Mouse (Mus musculus) intestine, postnatal 0 days (tissue): ENCODE results near the gene Gm16253. TPM values are rescaled to one million over a fixed set of nuclear protein-coding genes. Genes with fewer than 3 reads are reported as not detected.

Experiments
- ATAC-seq: fragments of 200-750 bp; cut with Nextera tagmentation; 2 replicates; pipeline ENCODE4 v1.8.0; 2017; ENCODE audit warnings: mild to moderate bottlenecking, moderate TSS enrichment, moderate library complexity
- H3K27ac ChIP-seq: fragments of 300-500 bp; sonication (generic); 2 replicates; pipeline ENCODE4 v1.5.1; 2014; ENCODE audit warnings: mild to moderate bottlenecking, low read depth, low read length, moderate library complexity
- H3K27me3 ChIP-seq: fragments of 300-500 bp; sonication (generic); replicated peaks from 2 replicates; pipeline ENCODE4 v1.6.1; 2014; ENCODE audit warnings: low read length, mixed read lengths; ENCODE audit not compliant: control insufficient read depth, insufficient read depth
- H3K36me3 ChIP-seq: fragments of 300-500 bp; sonication (generic); 2 replicates; pipeline ENCODE4 v1.6.1; 2014; ENCODE audit warnings: mild to moderate bottlenecking, moderate library complexity; ENCODE audit not compliant: control insufficient read depth, insufficient read depth
- H3K4me1 ChIP-seq: fragments of 300-500 bp; sonication (generic); replicated peaks from 2 replicates; pipeline ENCODE4 v1.6.1; 2014; ENCODE audit warnings: antibody characterized with exemption, low read length, mixed read lengths; ENCODE audit not compliant: control insufficient read depth, insufficient read depth
- H3K4me2 ChIP-seq: fragments of 300-500 bp; sonication (generic); replicated peaks from 2 replicates; pipeline ENCODE4 v1.6.1; 2014; ENCODE audit warnings: low read depth, mild to moderate bottlenecking, moderate library complexity
- H3K4me3 ChIP-seq: fragments of 300-500 bp; sonication (generic); 2 replicates; pipeline ENCODE4 v1.5.1; 2014; ENCODE audit warnings: low read depth, low read length
- H3K9ac ChIP-seq: fragments of 300-500 bp; sonication (generic); 2 replicates; pipeline ENCODE4 v1.6.1; 2014; ENCODE audit warnings: mild to moderate bottlenecking, low read depth, low read length
- H3K9me3 ChIP-seq: fragments of 300-500 bp; sonication (generic); 2 replicates; pipeline ENCODE4 v1.6.1; 2016; ENCODE audit warnings: mixed run types; ENCODE audit not compliant: control insufficient read depth
- CTCF ChIP-seq: sonication (generic); IDR thresholded peaks from 2 replicates; pipeline ENCODE4 v1.5.1; 2016; ENCODE audit warnings: low read depth, mild to moderate bottlenecking, control low read depth, antibody characterized with exemption, moderate library complexity
- WGBS: fragments of 180-500 bp; shearing (Covaris S2); extraction: QIAGEN DNeasy Blood & Tissue Kit; methylation state at CpG from one replicate; pipeline ENCODE4 v1.1.7; 2014; 5-methylcytosine and 5-hydroxymethylcytosine counted together
- polyA plus RNA-seq: library from polyadenylated mRNA; unstranded; fragments of >200 nt; fragmentation: Nextera tagmentation; extraction: Ambion mirVana; gene quantifications from 2 replicates; pipeline ENCODE4 v1.2.1, GENCODE M21; 2015

Gm16253 gene
- polyA plus RNA-seq, 1 experiment from 2014 or later, result 0.31 TPM

- no peak for ATAC-seq
- 96% methylated on average over 4 of the region's 4 CpGs for WGBS
- Histone ChIP-seq H3K27ac (no peak overlapping the region), H3K36me3 (peaks cover 29% of the 10 kb centered on the region), H3K9ac (no peak overlapping the region), H3K4me1 (no peaks in the 10 kb centered on the region), H3K4me2 (no peak overlapping the region), H3K4me3 (no peak overlapping the region), H3K27me3 (no peaks in the 10 kb centered on the region), H3K9me3 (no peaks in the 10 kb centered on the region)
- TF ChIP-seq CTCF, result no peak
Observed at GRCm38 (mm10) chr3:96623201-96623600, 46.4 kb downstream of the Gm16253 start.

DNA sequence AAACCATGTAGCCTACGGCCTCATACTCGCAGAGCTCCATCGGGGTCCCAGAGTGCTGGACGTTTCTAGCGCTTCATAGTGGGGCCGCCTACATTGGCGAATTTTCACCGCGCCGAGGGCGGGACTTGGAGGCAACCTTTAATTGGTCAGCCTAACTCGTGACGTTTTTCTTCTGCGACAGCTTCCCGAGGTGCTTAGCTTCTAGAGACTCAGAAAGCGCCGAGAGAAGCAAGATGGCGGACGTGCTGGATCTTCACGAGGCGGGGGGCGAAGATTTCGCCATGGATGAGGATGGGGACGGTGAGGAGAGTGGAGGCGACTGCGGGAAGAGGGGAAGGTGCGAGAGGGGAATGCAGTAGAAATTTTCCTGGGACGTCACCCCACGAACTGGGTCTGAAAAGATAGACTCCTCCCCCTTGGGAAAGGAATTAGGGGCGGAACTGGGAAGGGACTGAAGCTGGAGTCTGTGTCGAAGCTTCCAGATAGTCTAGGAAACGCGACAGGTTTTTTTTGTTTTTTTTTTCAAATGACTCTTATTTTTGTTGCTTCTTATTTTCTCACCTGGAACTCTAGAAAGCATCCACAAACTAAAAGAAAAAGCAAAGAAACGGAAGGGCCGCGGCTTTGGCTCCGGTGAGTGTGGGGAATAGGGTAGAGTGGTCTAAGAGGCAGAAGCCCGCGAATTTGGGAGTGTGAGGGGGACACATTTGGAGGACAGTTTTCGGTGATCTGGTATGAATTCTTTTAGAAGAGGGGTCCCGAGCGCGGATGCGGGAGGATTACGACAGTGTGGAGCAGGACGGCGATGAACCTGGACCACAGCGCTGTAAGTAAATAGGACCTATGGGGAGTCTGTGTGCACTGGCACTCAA is 53.2 kb downstream of the Gm16253 start, which contains the start of gene Rbm8a:
Gene Rbm8a, plus strand, starts transcription at position 205 of the 872 bp plus-strand sequence.
- ATAC-seq, result peak; percentile 96
- H3K4me1 ChIP-seq, result no peaks in the 10 kb centered on the region
- TF ChIP-seq CTCF, result no peak
- WGBS, result under 1% methylated on average over 48 of the region's 48 CpGs
- no peaks in the 10 kb centered on the region for H3K27me3 ChIP-seq
- H3K4me2 ChIP-seq, result peak within 1 kb of the TSS; percentile 77
- no peaks in the 10 kb centered on the region for H3K9me3 ChIP-seq
- H3K4me3 ChIP-seq, result peak within 1 kb of the TSS; percentile 66
- H3K36me3 ChIP-seq, result peaks cover 19% of the 10 kb centered on the region
- H3K9ac ChIP-seq, result peak within 1 kb of the TSS; percentile 66
- peak within 1 kb of the TSS; percentile 54 for H3K27ac ChIP-seq

Other genes with a start within 250 kb of the Gm16253 start
- 0.54 and 0.56 TPM in 2 replicates for gene BC107364, start 124.7 kb upstream of the Gm16253 start, polyA plus RNA-seq
- gene Hfe2, start 51.8 kb upstream of the Gm16253 start, polyA plus RNA-seq, result 0.07 TPM in 1 of 2 replicates, not detected in the other
- gene Txnip, start 19.0 kb upstream of the Gm16253 start, polyA plus RNA-seq, result 244 and 254 TPM in 2 replicates
- gene Polr3gl, start 17.2 kb downstream of the Gm16253 start, polyA plus RNA-seq, result 16.4 and 18.7 TPM in 2 replicates
- gene Ankrd34a, start 19.7 kb downstream of the Gm16253 start, polyA plus RNA-seq, result 0.92 and 1.3 TPM in 2 replicates
- gene Lix1l, start 24.2 kb downstream of the Gm16253 start, polyA plus RNA-seq, result 2.2 and 2.4 TPM in 2 replicates
- 72.7 and 73.8 TPM in 2 replicates for gene Rbm8a, start 52.9 kb downstream of the Gm16253 start, polyA plus RNA-seq
- gene Pex11b, start 58.4 kb downstream of the Gm16253 start, polyA plus RNA-seq, result 33.2 and 36.8 TPM in 2 replicates
- gene Gm42957, start 58.5 kb downstream of the Gm16253 start, polyA plus RNA-seq, result not detected in 2 replicates
- gene Itga10, start 68.6 kb downstream of the Gm16253 start, polyA plus RNA-seq, result 0.17 and 0.21 TPM in 2 replicates
- 0.22 and 0.29 TPM in 2 replicates for gene Ankrd35, start 93.1 kb downstream of the Gm16253 start, polyA plus RNA-seq
- gene Pias3, start 119.4 kb downstream of the Gm16253 start, polyA plus RNA-seq, result 15.2 and 16.1 TPM in 2 replicates
- 2.2 and 2.8 TPM in 2 replicates for gene Nudt17, start 131.6 kb downstream of the Gm16253 start, polyA plus RNA-seq
- 19.7 and 20.5 TPM in 2 replicates for gene Polr3c, start 150.6 kb downstream of the Gm16253 start, polyA plus RNA-seq
- gene Rnf115, start 150.7 kb downstream of the Gm16253 start, polyA plus RNA-seq, result 58.7 and 61.6 TPM in 2 replicates